Mouse (Mus musculus) cerebellum, postnatal 4 days (tissue): ENCODE results near the gene Kcna5.

ENCODE experiments used
- DNase-seq, 2 experiments: peaks; one replicate each; pipeline ENCODE4 v3.0.0; 2022; ENCODE audit warnings: low spot score in 2 of 2, mixed read lengths in 1 of 2

Gene Kcna5

DNA sequence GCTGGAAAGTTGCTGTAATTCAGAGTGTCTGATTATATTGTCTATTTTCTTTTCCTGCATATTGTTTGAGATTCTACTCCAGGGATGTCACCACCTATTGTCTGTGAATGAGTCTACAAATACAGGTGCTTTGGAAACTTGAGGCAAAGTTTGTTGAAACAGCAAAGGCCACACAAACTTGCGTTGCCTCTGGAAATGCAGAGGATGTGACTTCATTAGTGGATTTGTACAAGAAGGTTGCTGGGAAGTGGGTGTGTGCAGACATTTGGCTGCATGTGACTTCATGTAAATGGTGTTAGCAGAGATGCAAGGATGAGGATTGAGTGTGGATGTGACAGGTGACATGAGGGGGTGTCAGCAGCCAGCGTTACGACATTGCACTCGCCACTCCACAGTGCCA, 1.7 kb upstream of the Kcna5 start:
- no peak for DNase-seq

- DNase-seq, result no peak
These were observed 679 bp upstream of the Kcna5 start for GRCm38 (mm10) chr6:126535911-126536270.

- DNase-seq, result no peak
These were observed 543 bp downstream of the Kcna5 start for GRCm38 (mm10) chr6:126534531-126535207.

- no peak for DNase-seq
These were observed 3.9 kb downstream of the Kcna5 start for GRCm38 (mm10) chr6:126531306-126531705.

- no peak for DNase-seq
These were observed 5.2 kb downstream of the Kcna5 start for GRCm38 (mm10) chr6:126530019-126530418.

DNA sequence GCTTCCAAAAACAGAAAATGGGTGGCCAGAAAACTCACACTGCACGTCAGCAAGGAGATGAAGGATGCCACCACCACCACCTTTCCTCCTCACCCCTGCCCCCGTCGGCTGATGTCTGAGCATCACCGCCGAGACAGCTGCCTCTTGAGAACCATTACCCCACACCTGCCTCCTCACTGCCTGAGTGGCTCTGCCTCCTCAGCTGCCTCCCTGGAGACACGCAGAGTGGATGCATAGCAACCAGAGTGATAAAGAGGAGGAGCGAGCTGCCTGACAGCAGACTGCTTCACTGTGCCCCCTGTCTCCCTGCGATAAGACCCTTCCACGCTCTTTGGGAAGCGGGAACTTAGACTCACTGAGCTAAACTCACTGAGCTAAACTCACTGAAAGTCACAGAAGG, 20.5 kb downstream of the Kcna5 start:
- no peak for DNase-seq

DNA sequence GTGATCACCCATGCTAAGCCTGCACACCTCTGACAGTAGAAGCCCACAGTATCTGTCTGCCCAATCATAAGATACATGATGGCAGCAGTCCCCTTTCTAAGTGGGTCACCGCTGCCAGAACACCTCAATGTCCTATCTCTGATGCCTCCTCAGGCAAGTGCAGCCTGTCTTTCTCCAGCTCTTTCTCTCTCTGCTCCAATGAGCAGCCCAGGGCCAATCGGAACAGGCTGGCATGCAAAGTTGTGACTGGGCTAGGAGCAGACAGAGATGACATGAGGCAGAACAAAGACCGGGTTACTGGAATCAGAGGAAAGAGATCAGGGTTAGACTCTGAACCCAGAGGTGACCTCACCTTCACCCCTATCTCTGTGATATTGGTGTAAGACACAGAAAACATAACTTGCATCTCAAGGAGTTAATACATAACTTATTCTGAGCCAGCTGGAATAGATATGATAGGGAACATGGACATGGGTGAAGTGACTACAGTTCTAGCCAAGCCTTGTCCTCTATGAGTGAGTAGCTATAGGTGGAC, 21.4 kb downstream of the Kcna5 start:
- DNase-seq, result no peak

DNA sequence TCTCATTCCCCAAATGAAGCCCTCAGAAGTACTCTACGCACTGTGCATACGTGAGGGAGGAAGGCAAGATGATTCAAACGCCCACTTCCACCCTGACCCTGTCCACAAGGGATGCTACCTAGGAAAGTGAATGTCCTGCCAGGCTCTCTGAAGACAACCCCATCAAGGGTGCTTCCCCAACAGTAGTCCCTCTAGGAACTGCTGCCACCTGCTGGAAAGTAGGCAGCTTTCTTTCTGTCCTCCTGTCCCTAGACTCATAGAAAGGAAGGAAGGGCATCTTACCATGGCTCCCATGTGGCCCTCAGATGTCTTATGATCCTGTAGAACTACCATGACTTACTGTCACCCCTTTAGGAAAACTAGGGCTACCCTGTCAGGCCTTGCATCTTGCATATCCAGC, 22.1 kb downstream of the Kcna5 start:
- no peak for DNase-seq

GRCm38 (mm10) chr6:126508671-126509070, 26.5 kb downstream of the Kcna5 start:
- no peak for DNase-seq

DNA sequence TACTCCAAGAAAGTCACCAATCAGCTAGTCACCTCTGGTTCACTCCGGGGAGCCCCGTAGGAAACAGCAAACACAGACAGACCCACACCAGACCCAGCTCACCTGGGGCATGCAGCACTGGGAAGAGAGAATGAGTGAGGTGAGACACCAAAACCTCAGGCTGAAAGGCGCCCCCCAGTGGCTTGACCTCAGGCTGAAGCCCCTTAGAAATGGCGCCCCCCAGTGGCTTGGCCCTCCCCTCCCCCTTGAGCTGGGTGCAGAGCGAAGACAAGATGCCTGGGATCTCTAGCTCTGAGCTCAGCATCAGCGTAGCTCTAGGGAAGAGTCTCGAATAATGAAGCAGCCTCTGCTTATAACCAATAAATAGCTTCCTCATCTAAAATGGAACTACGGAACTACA, 31.3 kb downstream of the Kcna5 start:
- no peak for DNase-seq

DNA sequence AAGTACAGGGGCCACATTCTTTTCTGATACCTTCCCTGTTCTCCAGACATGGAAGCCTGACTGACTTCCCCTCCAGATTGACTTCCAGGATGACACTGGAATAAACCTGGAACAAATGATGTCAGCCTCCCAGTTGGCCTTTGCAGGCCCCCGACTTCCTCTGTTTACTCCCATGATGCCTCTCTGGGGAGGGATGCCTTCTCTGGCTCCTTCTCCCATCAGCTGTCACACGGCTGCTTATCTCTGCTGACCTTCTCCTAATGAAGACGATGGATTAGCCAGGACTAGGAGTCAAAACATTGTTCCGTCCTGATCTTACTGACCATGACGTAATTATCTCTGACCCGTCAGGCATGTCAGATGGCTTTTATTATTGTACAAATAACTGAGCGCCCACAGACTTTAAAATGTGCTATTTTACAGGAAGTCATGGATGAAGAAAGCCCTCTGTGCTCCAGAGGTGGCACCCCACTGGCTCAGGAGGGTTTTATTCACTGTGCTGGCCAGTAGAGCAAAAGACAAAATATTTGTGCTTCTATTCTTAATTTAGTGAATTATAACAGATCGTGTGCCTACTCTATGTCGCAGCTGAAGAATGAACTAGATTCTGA, 32.4 kb downstream of the Kcna5 start:
- DNase-seq, result no peak

DNA sequence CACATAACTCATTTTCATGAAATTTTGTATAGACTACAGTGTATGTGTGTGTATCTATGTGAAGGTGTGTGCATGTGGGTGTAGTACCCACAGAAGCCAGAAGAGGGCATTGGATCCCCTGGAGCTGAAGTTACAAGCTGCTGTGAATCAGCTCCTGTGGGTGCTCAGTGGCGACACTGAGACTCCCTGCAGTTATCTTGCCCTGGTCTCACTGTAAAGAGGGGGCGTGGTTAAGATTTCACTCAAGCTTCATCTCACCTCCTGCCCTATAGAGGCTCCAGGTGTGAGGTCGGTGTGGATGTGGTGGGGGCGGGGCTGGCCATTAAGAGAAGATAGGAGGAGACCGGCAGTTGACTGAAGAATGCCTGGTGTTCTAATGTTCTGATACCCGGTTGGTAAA, 34.2 kb downstream of the Kcna5 start:
- no peak for DNase-seq

GRCm38 (mm10) chr6:126500088-126500487, 35.1 kb downstream of the Kcna5 start:
- peak; percentile 90 to 91 for DNase-seq

DNA sequence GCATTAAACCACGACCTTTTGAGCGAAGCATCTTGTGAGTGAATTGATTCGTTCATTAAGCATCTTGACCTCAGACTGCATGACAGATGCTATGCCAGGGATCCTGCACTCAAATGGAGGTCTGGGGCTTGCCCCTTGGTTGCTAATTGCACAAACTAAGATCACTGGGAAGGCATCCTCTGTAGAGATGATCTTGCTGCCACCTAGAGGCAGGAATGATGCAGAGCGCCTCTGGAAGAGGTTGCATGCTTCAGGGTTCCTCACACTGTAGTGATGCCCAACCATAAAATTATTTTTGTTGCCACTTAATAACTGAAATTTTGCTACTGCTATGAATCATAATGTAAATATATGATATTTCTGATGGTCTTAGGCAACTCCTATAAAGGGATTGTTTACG, 37.3 kb downstream of the Kcna5 start:
- DNase-seq, result peak in 1 of 2 experiments; percentile 68

DNA sequence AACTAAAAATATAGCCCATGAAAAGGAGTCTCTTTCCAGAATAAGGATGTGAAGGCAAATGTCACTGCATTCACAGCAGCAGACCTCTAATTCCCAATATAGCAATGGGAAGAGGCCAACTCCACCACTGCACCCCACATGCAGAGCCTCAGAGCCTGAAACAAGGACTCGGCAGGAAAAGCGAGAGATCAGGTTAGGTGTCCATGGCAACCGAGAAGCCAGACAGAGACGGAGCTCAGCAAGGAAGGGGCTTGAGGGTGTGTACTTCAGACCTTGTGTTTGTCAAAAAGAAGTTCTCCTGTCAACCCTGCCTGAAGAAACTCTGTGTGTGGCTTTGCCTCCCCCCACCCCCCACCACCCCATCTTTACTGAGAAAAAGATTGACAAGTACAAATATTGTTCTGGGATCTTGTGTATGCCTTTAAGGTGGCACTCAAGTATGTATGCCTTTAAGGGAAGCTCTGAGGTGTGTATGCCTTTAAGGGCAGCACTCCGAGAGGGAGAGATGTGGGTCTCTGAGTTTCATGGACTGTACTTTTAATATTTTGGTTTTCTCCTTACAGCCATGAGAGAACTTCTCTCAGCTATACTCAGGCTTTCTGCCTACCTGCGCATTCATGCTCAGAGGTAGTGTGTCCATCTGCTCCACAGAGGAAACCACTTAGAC, 37.9 kb downstream of the Kcna5 start:
- no peak for DNase-seq

GRCm38 (mm10) chr6:126487136-126487535, 48.1 kb downstream of the Kcna5 start:
- DNase-seq, result no peak

- DNase-seq, result no peak
These were observed 50.3 kb downstream of the Kcna5 start for GRCm38 (mm10) chr6:126484887-126485286.

GRCm38 (mm10) chr6:126483264-126483867, 51.8 kb downstream of the Kcna5 start:
- peak in 1 of 2 experiments; percentile 34 for DNase-seq
